8 mouse cellular contexts compared by ENCODE assay signal in genomic region chr4:129455265-129455664, GRCm38 (mm10). TPM values are rescaled to one million over a fixed set of nuclear protein-coding genes. Genes with fewer than 3 reads are reported as not detected.
DNase-seq lines count a peak whose midpoint lies in the region; ATAC-seq and TF ChIP-seq lines count a peak whose summit lies in the region.

No protein-coding gene starts in this region.

- no peaks in the 10 kb centered on the region for H3K36me3 ChIP-seq in C2C12 (ENCODE audit: control insufficient read depth, insufficient read depth)
- no peaks in the 10 kb centered on the region for H3K36me3 ChIP-seq in embryonic facial prominence, embryonic 14.5 days (ENCODE audit: control insufficient read depth, insufficient read depth, low read length)
- H3K36me3 ChIP-seq in heart, embryonic 10.5 days: no peaks in the 10 kb centered on the region
- no peaks in the 10 kb centered on the region for H3K36me3 ChIP-seq in kidney, embryonic 14.5 days (ENCODE audit: control insufficient read depth, insufficient read depth, low read length)
- H3K36me3 ChIP-seq in limb, embryonic 14.5 days (ENCODE audit: control insufficient read depth, insufficient read depth, low read length): no peaks in the 10 kb centered on the region
- no peaks in the 10 kb centered on the region for H3K36me3 ChIP-seq in midbrain, embryonic 16.5 days (ENCODE audit: control insufficient read depth, insufficient read depth, low read length)

- 7% methylated on average over 5 of the region's 5 CpGs for WGBS in embryonic facial prominence, embryonic 14.5 days
- WGBS in heart, embryonic 10.5 days: 7% methylated on average over 5 of the region's 5 CpGs
- WGBS in kidney, embryonic 14.5 days: 8% methylated on average over 5 of the region's 5 CpGs
- WGBS in limb, embryonic 14.5 days: 2% methylated on average over 5 of the region's 5 CpGs
- 2% methylated on average over 5 of the region's 5 CpGs for WGBS in midbrain, embryonic 16.5 days

- no peak overlapping the region for H3ac ChIP-seq in C2C12 (ENCODE audit: control insufficient read depth, insufficient read length, low read depth)

- no peak for TF ChIP-seq POLR2A in limb, embryonic 14.5 days (IDR thresholded peaks at IDR 0.05; ENCODE audit: borderline replicate concordance, extremely low read depth, insufficient read depth, insufficient read length)

- H3K79me3 ChIP-seq in C2C12 (ENCODE audit: low read depth): no peaks in the 10 kb centered on the region

- no peaks in the 10 kb centered on the region for H3K4me1 ChIP-seq in embryonic facial prominence, embryonic 14.5 days (ENCODE audit: control insufficient read depth, insufficient read depth, low read length)
- H3K4me1 ChIP-seq in heart, embryonic 10.5 days: no peaks in the 10 kb centered on the region
- H3K4me1 ChIP-seq in kidney, embryonic 14.5 days (ENCODE audit: control insufficient read depth, insufficient read depth, low read length): no peaks in the 10 kb centered on the region
- H3K4me1 ChIP-seq in limb, embryonic 14.5 days (ENCODE audit: control insufficient read depth, insufficient read depth, low read length): no peaks in the 10 kb centered on the region
- H3K4me1 ChIP-seq in midbrain, embryonic 16.5 days (ENCODE audit: control insufficient read depth, insufficient read depth, low read length): no peaks in the 10 kb centered on the region

- H3K9me3 ChIP-seq in embryonic facial prominence, embryonic 14.5 days (ENCODE audit: control insufficient read depth, low read length): no peaks in the 10 kb centered on the region
- H3K9me3 ChIP-seq in heart, embryonic 10.5 days: no peaks in the 10 kb centered on the region
- no peaks in the 10 kb centered on the region for H3K9me3 ChIP-seq in kidney, embryonic 14.5 days (ENCODE audit: control insufficient read depth, low read length)
- no peaks in the 10 kb centered on the region for H3K9me3 ChIP-seq in limb, embryonic 14.5 days (ENCODE audit: control insufficient read depth, low read length)
- no peaks in the 10 kb centered on the region for H3K9me3 ChIP-seq in midbrain, embryonic 16.5 days (replicated peaks; ENCODE audit: control insufficient read depth, low read length, poor library complexity, severe bottlenecking)

- TF ChIP-seq CTCF in C2C12 (IDR thresholded peaks at IDR 0.05; ENCODE audit: control insufficient read depth, insufficient read depth, insufficient read length): peak; percentile 77

- H3K9ac ChIP-seq in embryonic facial prominence, embryonic 14.5 days (ENCODE audit: low read depth, low read length): no peak overlapping the region
- no peak overlapping the region for H3K9ac ChIP-seq in kidney, embryonic 14.5 days (ENCODE audit: low read depth, low read length)
- no peak overlapping the region for H3K9ac ChIP-seq in limb, embryonic 14.5 days (ENCODE audit: low read depth, low read length, severe bottlenecking)
- H3K9ac ChIP-seq in midbrain, embryonic 16.5 days (ENCODE audit: low read depth, low read length): no peak overlapping the region

- no peak overlapping the region for H3K4me3 ChIP-seq in C2C12 (ENCODE audit: insufficient read depth, poor library complexity, severe bottlenecking)
- H3K4me3 ChIP-seq in embryonic facial prominence, embryonic 14.5 days (ENCODE audit: low read depth, low read length): no peak overlapping the region
- H3K4me3 ChIP-seq in heart, embryonic 10.5 days: no peak overlapping the region
- no peak overlapping the region for H3K4me3 ChIP-seq in kidney, embryonic 14.5 days (ENCODE audit: low read length)
- no peak overlapping the region for H3K4me3 ChIP-seq in limb, embryonic 14.5 days (replicated peaks; ENCODE audit: low read length)
- no peak overlapping the region for H3K4me3 ChIP-seq in midbrain, embryonic 16.5 days (ENCODE audit: low read depth, low read length)

- H3K27me3 ChIP-seq in C2C12 (ENCODE audit: control insufficient read depth, insufficient read depth, insufficient read length): no peaks in the 10 kb centered on the region
- H3K27me3 ChIP-seq in embryonic facial prominence, embryonic 14.5 days (replicated peaks; ENCODE audit: control insufficient read depth, insufficient read depth, low read length): no peaks in the 10 kb centered on the region
- no peaks in the 10 kb centered on the region for H3K27me3 ChIP-seq in heart, embryonic 10.5 days (ENCODE audit: insufficient read depth, poor library complexity, severe bottlenecking)
- H3K27me3 ChIP-seq in kidney, embryonic 14.5 days (ENCODE audit: control insufficient read depth, insufficient read depth, low read length): no peaks in the 10 kb centered on the region
- no peaks in the 10 kb centered on the region for H3K27me3 ChIP-seq in limb, embryonic 14.5 days (ENCODE audit: control insufficient read depth, insufficient read depth, low read length)
- H3K27me3 ChIP-seq in midbrain, embryonic 16.5 days (ENCODE audit: control insufficient read depth, insufficient read depth, low read depth, low read length): no peaks in the 10 kb centered on the region

- no peaks in the 10 kb centered on the region for H3K79me2 ChIP-seq in C2C12 (ENCODE audit: control insufficient read depth, insufficient read depth)

- no peak overlapping the region for H3K27ac ChIP-seq in embryonic facial prominence, embryonic 14.5 days (replicated peaks; ENCODE audit: low read depth, low read length)
- no peak overlapping the region for H3K27ac ChIP-seq in heart, embryonic 10.5 days
- H3K27ac ChIP-seq in kidney, embryonic 14.5 days (ENCODE audit: low read depth, low read length): no peak overlapping the region
- H3K27ac ChIP-seq in limb, embryonic 14.5 days (replicated peaks; ENCODE audit: low read depth, low read length): no peak overlapping the region
- no peak overlapping the region for H3K27ac ChIP-seq in midbrain, embryonic 16.5 days (ENCODE audit: low read length)

- H3K4me2 ChIP-seq in embryonic facial prominence, embryonic 14.5 days (ENCODE audit: low read depth, low read length): no peak overlapping the region
- no peak overlapping the region for H3K4me2 ChIP-seq in kidney, embryonic 14.5 days (replicated peaks; ENCODE audit: low read depth, low read length)
- H3K4me2 ChIP-seq in limb, embryonic 14.5 days (replicated peaks; ENCODE audit: low read depth, low read length, severe bottlenecking): no peak overlapping the region
- no peak overlapping the region for H3K4me2 ChIP-seq in midbrain, embryonic 16.5 days (ENCODE audit: low read length)

- ATAC-seq in embryonic facial prominence, embryonic 14.5 days (ENCODE audit: low read depth): peak; percentile 86
- peak; percentile 79 for ATAC-seq in kidney, embryonic 14.5 days (ENCODE audit: low FRiP score, low TSS enrichment)
- ATAC-seq in limb, embryonic 14.5 days (ENCODE audit: low FRiP score, low read depth): peak; percentile 84
- peak; percentile 80 for ATAC-seq in midbrain, embryonic 16.5 days

- peak; percentile 22 for DNase-seq in adrenal gland, postnatal 25 days
- peak; percentile 93 for DNase-seq in embryonic facial prominence, embryonic 14.5 days (ENCODE audit: low spot score)
- DNase-seq in heart, embryonic 10.5 days (ENCODE audit: low spot score): peak; percentile 83
- DNase-seq in limb, embryonic 14.5 days (ENCODE audit: low spot score): peak; percentile 93
- peak; percentile 60 to 75 for DNase-seq in spleen, postnatal 4 days (ENCODE audit: low spot score in 2 of 2)

RNA-seq across cellular contexts. Expression of gene Bsdc1, which starts 6.1 kb away (rescaled TPM):
- 11.8 TPM for polyA plus RNA-seq in C2C12 (2012; fragmentation: generic; extraction: Trizol)
- 70.2 and 81.0 TPM in 2 replicates for total RNA-seq in adrenal gland, postnatal 25 days (2021)
- polyA plus RNA-seq in embryonic facial prominence, embryonic 14.5 days (2014; fragmentation: Nextera tagmentation; extraction: Ambion mirVana): 27.7 and 29.0 TPM in 2 replicates
- polyA plus RNA-seq in heart, embryonic 10.5 days (2016; fragmentation: Nextera tagmentation; extraction: Ambion mirVana): 22.4 and 22.9 TPM in 2 replicates
- 20.5 and 23.3 TPM in 2 replicates for polyA plus RNA-seq in kidney, embryonic 14.5 days (2014; fragmentation: Nextera tagmentation; extraction: Ambion mirVana)
- polyA plus RNA-seq in limb, embryonic 14.5 days (2012; rRNA removed): 24.6 and 28.9 TPM in 2 replicates
- 27.6 and 29.9 TPM in 2 replicates for polyA plus RNA-seq in limb, embryonic 14.5 days (2014; fragmentation: Nextera tagmentation; extraction: Ambion mirVana)
- polyA plus RNA-seq in midbrain, embryonic 16.5 days (2015; fragmentation: Nextera tagmentation; extraction: Ambion mirVana): 31.5 and 34.7 TPM in 2 replicates

RNA-seq across cellular contexts. Expression of gene Zbtb8b, which starts 14.6 kb away (rescaled TPM):
- polyA plus RNA-seq in C2C12 (2012; fragmentation: generic; extraction: Trizol): not detected
- 0.18 and 0.48 TPM in 2 replicates for total RNA-seq in adrenal gland, postnatal 25 days (2021)
- 1.3 TPM in 2 replicates for polyA plus RNA-seq in embryonic facial prominence, embryonic 14.5 days (2014; fragmentation: Nextera tagmentation; extraction: Ambion mirVana)
- 3.4 and 3.9 TPM in 2 replicates for polyA plus RNA-seq in heart, embryonic 10.5 days (2016; fragmentation: Nextera tagmentation; extraction: Ambion mirVana)
- polyA plus RNA-seq in kidney, embryonic 14.5 days (2014; fragmentation: Nextera tagmentation; extraction: Ambion mirVana): 2.3 and 3.1 TPM in 2 replicates
- 0.87 and 1.0 TPM in 2 replicates for polyA plus RNA-seq in limb, embryonic 14.5 days (2012; rRNA removed)
- polyA plus RNA-seq in limb, embryonic 14.5 days (2014; fragmentation: Nextera tagmentation; extraction: Ambion mirVana): 1.3 and 2.0 TPM in 2 replicates
- 19.1 and 19.6 TPM in 2 replicates for polyA plus RNA-seq in midbrain, embryonic 16.5 days (2015; fragmentation: Nextera tagmentation; extraction: Ambion mirVana)

RNA-seq across cellular contexts. Expression of gene Tssk3, which starts 35.6 kb away (rescaled TPM):
- not detected for polyA plus RNA-seq in C2C12 (2012; fragmentation: generic; extraction: Trizol)
- not detected in 2 replicates for total RNA-seq in adrenal gland, postnatal 25 days (2021)
- polyA plus RNA-seq in embryonic facial prominence, embryonic 14.5 days (2014; fragmentation: Nextera tagmentation; extraction: Ambion mirVana): not detected in 2 replicates
- polyA plus RNA-seq in heart, embryonic 10.5 days (2016; fragmentation: Nextera tagmentation; extraction: Ambion mirVana): not detected in 2 replicates
- polyA plus RNA-seq in kidney, embryonic 14.5 days (2014; fragmentation: Nextera tagmentation; extraction: Ambion mirVana): not detected in 2 replicates
- not detected in 2 replicates for polyA plus RNA-seq in limb, embryonic 14.5 days (2012; rRNA removed)
- not detected in 2 replicates for polyA plus RNA-seq in limb, embryonic 14.5 days (2014; fragmentation: Nextera tagmentation; extraction: Ambion mirVana)
- polyA plus RNA-seq in midbrain, embryonic 16.5 days (2015; fragmentation: Nextera tagmentation; extraction: Ambion mirVana): 1.2 TPM in 2 replicates

RNA-seq across cellular contexts. Expression of gene Fam229a, which starts 35.7 kb away (rescaled TPM):
- polyA plus RNA-seq in C2C12 (2012; fragmentation: generic; extraction: Trizol): not detected
- total RNA-seq in adrenal gland, postnatal 25 days (2021): not detected in 2 replicates
- not detected in 2 replicates for polyA plus RNA-seq in embryonic facial prominence, embryonic 14.5 days (2014; fragmentation: Nextera tagmentation; extraction: Ambion mirVana)
- not detected in 2 replicates for polyA plus RNA-seq in heart, embryonic 10.5 days (2016; fragmentation: Nextera tagmentation; extraction: Ambion mirVana)
- 0.39 TPM in 1 of 2 replicates, not detected in the other for polyA plus RNA-seq in kidney, embryonic 14.5 days (2014; fragmentation: Nextera tagmentation; extraction: Ambion mirVana)
- 0.15 TPM in 1 of 2 replicates, not detected in the other for polyA plus RNA-seq in limb, embryonic 14.5 days (2012; rRNA removed)
- polyA plus RNA-seq in limb, embryonic 14.5 days (2014; fragmentation: Nextera tagmentation; extraction: Ambion mirVana): not detected in 2 replicates
- 0.56 and 0.94 TPM in 2 replicates for polyA plus RNA-seq in midbrain, embryonic 16.5 days (2015; fragmentation: Nextera tagmentation; extraction: Ambion mirVana)

RNA-seq across cellular contexts. Expression of gene Marcksl1, which starts 58.1 kb away (rescaled TPM):
- polyA plus RNA-seq in C2C12 (2012; fragmentation: generic; extraction: Trizol): 148 TPM
- 61.0 and 68.3 TPM in 2 replicates for total RNA-seq in adrenal gland, postnatal 25 days (2021)
- 488 and 603 TPM in 2 replicates for polyA plus RNA-seq in embryonic facial prominence, embryonic 14.5 days (2014; fragmentation: Nextera tagmentation; extraction: Ambion mirVana)
- 535 and 802 TPM in 2 replicates for polyA plus RNA-seq in heart, embryonic 10.5 days (2016; fragmentation: Nextera tagmentation; extraction: Ambion mirVana)
- polyA plus RNA-seq in kidney, embryonic 14.5 days (2014; fragmentation: Nextera tagmentation; extraction: Ambion mirVana): 823 and 993 TPM in 2 replicates
- polyA plus RNA-seq in limb, embryonic 14.5 days (2012; rRNA removed): 563 and 613 TPM in 2 replicates
- 648 and 776 TPM in 2 replicates for polyA plus RNA-seq in limb, embryonic 14.5 days (2014; fragmentation: Nextera tagmentation; extraction: Ambion mirVana)
- polyA plus RNA-seq in midbrain, embryonic 16.5 days (2015; fragmentation: Nextera tagmentation; extraction: Ambion mirVana): 1,543 and 1,683 TPM in 2 replicates

Comparison
In these comparisons a context has a peak if more than half of its experiments do, and no peak if none do; other contexts are left out.
1. DNase-seq: peak in every context shown above with its lines; median percentile 93 in embryonic facial prominence, embryonic 14.5 days; 93 in limb, embryonic 14.5 days; 83 in heart, embryonic 10.5 days; 68 in spleen, postnatal 4 days; 22 in adrenal gland, postnatal 25 days.